Mouse (Mus musculus) spleen, postnatal 36 days (tissue): ENCODE results near the gene H2-K1.

Experiments
- DNase-seq, 2 experiments: peaks; one replicate each; pipeline ENCODE4 v3.0.0; 2022; ENCODE audit warnings: low spot score in 2 of 2, mixed read lengths in 1 of 2

H2-K1 gene

DNA sequence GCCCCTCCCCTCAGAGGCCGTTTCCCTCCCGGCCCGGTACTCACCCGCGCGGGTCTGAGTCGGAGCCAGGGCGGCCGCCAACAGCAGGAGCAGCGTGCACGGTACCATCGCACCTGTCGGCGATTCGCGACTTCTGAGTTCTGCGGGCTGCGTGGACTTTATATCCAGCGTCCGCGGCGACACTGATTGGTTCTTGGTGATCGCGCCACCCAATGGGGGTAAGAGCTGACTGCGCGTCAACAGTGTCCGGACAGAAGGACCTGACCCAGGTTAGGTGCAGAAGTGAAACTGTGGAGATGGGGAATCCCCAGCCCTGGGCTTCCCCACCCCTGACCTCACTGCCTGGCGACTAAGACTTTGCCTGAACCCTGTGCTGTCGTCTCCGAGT is at the start of gene H2-K1:
TSS of gene H2-K1 (minus strand) at position 198 of the 388 bp plus-strand sequence.
- peak; percentile 97 to 98 for DNase-seq

DNA sequence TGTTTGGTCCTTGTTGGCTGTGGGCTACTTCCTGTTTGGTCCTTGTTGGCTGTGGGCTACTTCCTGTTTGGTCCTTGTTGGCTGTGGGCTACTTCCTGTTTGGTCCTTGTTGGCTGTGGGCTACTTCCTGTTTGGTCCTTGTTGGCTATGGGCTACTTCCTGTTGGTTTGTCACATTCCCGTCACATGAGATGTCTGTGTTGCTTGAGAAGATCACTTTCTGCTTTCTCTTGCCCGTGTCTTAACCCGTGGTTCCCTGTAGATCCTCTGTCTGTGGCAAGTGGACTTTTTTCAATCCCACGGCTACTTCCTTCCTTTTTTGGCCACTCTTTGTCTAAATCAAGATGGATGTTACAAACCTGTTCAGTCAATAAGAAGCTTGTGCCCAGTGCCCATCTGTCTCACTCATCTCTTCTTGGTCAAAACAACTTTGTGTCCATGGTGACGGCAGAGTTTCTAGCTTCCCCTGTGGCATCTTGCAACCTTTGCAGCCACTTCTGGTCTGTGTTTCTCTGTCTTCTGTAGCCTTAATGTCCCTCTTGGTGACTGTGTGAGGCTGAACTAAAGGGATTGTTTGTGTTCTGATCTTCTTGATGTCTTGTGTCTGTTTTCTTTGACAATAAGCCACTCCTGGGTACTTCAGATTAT is 47.4 kb upstream of the H2-K1 start:
- no peak for DNase-seq

DNA sequence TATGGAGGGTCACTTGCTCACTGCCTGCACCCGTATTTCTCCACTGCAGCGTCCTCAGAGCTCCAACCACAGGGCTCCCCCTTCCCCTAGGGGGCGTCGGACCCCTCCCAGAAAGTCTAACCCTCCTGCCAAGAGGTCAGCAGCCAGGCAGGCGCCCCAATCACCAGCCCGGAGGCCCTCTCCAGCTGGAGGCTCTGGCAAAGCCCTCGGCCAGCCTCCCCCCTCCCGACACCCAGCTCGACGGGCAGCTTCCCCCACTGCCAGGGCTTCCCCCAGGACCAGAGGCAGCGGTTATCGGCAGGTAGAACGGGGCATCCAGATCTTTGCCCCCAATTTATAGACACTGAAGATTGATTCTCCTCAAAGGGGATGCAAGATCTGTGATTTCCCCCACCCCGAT is 45.8 kb upstream of the H2-K1 start:
- DNase-seq, result no peak

DNA sequence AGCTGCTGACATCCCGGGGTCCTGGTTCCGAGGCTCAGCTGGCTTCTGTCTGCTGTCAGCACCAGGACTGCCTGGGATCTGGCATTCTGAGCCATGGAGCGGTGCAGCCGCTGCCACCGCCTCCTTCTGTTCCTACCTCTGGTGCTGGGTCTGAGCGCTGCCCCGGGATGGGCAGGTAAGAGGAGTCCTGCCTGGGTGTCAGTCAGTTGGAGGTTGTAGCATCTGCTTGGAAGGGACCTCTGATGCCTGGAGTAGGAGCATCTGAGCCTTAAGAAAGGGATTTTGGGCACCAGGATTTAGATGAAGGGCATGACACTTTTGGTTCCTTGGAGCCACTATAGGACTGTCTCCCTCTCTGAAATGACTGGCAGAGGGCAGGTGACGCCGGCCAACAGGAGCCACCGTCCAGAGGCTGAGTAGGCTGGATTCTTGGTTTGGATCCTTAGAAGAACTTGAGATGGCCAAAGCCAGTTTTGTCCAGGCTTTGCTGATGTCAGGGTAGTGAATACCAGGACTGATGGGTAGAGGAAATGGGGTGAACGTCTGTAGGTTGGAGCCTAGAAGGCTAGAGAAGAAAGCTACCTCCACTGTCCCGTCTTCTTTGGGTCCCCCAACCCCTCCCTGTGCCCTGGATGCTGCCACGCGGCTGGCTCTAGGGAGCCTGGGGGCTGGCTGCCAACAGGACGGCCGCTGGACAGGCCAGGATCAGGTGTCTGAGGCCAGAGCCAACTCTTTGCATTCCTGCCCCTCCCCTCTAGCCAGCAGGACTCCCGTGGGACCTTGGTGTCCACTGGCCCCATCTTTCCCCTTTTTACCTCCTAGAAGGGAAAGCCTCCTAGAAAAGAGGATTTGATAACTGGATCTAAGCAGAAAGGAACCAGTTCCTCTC is 39.7 kb upstream of the H2-K1 start:
- no peak for DNase-seq

DNA sequence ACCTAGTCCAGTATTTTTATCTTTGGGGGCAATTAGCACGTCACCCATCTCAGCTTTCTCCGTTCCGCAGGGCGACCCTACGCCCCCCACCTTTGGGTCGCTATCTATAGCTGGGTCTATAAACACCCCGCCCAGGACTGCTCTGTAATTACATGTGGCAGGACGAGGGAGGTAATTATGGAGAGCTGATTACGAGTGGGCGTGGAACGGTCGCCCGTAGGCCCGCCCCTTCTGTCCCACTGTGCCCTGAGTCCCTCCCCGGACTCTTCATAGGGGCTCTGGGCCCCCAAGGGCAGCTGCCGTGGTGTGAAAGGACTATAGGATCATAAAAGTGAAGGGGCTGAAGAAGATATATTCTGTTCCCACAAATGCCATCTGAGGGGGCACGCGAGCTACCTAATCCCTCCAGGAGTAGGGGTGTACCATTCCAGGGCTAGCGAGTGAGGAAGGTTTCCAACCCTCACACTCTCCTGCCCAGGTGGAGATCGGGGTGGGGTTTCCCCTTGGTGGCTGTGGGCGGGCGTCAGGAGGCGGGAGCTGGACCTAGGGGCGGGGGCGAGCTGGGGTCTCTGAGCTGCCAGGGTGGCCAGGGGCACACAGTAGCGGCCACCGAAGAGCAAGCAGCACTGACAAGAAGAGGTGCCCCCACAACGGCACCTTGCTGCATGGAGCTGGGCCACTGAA is 38.9 kb upstream of the H2-K1 start, which contains the start of gene Col11a2:
TSS of gene Col11a2 (plus strand) at position 560 of the 684 bp plus-strand sequence.
- DNase-seq, result no peak

DNA sequence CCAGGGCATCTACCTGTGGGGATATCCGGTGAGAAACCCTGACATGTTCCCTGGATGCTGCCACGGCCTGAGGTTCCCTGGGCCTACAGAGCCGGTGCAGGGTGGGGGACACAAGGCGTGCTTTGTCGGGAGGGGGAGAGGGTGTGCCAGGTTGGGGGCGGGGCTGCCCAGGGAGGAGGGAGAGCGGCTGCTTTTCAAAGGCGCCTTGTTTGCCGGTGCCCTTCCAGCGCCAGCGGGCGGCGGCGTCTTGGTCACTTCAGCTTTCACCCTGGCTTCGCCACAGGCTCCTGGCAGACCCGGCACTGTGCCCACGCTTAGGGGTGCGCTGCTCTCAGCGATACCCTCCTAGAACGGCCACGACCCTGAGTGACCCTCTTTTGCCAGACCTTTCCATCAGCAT is 38.3 kb upstream of the H2-K1 start:
- no peak for DNase-seq

DNA sequence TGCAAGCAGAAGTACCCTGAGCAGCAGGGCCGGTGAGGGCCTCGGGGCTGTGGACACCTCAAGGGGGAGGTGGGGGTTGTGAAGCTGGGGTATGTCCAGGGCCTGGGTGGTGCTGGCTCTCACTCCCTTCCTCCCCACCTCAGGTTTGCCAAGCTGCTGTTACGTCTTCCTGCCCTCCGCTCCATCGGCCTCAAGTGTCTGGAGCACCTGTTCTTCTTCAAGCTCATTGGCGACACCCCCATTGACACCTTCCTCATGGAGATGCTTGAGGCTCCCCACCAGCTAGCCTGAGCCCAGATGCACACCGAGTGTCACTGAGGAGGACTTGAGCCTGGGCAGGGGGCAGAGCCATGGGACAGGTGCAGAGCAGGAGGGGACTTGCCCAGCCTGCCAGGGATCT is 37.1 kb upstream of the H2-K1 start:
- DNase-seq, result no peak

DNA sequence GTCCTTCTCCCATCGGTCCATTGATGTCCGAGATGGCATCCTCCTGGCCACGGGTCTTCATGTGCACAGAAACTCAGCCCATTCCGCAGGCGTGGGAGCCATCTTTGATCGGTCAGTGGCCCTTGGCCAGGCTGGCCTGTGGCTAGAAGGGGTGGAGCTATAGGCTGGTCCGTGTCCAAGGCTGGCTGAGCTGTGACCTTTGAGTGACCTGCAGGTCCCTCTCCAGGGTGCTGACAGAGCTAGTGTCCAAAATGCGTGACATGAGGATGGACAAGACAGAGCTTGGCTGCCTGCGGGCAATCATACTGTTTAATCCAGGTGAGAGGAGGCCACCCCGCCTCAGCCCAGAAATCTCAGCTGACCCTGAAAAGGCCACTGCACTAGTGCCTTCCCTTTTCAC is 36.5 kb upstream of the H2-K1 start:
- no peak for DNase-seq

DNA sequence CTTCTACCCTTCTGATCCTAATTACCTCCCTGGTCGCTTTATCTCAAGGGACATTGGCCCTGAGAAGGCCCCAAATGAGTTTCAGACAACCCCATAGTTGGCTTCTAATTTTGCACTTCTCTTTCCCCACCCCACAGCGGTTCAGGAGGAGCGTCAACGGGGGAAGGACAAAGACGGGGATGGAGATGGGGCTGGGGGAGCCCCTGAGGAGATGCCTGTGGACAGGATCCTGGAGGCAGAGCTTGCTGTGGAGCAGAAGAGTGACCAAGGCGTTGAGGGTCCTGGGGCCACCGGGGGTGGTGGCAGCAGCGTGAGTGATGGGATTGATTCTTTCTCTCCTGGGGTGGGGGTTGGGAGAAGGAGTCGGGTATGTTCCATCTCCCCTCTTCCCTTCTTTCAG is 35.4 kb upstream of the H2-K1 start:
- DNase-seq, result no peak

DNA sequence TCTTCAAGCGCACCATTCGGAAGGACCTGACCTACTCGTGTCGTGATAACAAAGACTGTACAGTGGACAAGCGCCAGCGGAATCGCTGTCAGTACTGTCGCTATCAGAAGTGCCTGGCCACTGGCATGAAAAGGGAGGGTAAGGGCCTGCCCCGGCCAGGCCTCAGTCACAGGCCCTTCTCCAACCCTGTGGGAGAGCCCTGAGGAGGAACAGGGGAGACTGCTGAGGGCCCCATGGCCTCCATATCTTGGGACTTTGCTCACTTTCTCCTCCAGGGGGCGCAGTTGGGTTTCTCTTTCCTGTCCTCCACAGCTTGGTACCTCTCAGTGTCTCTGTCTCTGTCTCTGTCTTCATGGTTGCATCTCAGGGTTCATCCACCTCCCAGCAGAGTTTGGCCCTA is 33.9 kb upstream of the H2-K1 start:
- peak; percentile 70 to 76 for DNase-seq

DNA sequence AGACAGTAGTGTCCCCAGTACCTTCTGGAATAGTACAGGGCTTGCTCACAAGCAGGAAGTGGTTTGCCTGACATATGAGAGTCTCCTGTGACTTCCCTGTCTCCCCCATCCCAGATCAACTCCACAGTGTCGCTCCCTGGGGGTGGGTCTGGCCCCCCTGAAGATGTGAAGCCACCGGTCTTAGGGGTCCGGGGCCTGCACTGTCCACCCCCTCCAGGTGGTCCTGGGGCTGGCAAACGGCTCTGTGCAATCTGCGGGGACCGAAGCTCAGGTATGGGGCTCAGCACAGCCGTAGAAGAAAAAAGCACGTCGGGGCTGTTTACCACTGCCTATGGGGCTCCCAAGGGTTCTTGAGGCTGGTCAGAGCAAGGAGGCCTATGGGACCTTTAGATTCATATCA is 33.3 kb upstream of the H2-K1 start:
- no peak for DNase-seq

DNA sequence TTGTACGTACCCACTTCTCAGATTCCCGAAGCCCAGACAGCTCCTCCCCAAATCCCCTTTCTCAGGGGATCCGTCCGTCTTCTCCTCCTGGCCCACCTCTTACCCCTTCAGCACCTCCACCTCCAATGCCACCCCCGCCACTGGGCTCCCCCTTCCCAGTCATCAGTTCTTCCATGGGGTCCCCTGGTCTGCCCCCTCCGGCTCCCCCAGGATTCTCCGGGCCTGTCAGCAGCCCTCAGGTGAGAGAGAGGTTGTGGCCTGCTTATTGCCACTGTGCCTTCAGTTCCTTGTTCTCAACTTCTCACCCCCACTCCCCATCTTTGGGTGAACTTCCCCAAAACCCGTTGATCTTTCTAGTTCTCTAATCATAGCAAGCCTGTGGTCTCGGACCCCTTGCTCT is 32.7 kb upstream of the H2-K1 start:
- DNase-seq, result peak; percentile 52 to 69

DNA sequence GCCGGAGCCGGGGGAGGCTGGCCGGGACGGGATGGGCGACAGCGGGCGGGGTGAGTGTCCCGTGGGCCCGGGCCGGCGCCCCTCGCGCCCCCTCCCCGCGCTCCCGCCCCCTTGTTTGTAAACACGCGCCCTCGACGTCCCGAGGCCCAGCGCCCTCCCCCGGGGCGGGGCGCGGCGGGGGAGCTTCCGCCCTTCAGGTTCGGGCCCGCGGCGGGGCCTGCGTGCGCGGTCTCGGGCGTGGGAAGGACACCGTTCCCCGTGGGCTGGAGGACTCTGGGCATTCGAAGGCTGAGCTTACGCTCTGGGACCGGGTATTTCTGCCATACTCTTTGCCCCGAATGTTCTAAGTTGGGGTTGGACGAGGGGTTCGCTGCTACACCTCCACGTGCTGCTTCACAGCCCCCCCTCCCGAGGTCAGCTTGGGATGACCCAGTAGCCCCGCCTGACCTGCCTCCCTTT is 32.1 kb upstream of the H2-K1 start:
- DNase-seq, result peak; percentile 71 to 81

DNA sequence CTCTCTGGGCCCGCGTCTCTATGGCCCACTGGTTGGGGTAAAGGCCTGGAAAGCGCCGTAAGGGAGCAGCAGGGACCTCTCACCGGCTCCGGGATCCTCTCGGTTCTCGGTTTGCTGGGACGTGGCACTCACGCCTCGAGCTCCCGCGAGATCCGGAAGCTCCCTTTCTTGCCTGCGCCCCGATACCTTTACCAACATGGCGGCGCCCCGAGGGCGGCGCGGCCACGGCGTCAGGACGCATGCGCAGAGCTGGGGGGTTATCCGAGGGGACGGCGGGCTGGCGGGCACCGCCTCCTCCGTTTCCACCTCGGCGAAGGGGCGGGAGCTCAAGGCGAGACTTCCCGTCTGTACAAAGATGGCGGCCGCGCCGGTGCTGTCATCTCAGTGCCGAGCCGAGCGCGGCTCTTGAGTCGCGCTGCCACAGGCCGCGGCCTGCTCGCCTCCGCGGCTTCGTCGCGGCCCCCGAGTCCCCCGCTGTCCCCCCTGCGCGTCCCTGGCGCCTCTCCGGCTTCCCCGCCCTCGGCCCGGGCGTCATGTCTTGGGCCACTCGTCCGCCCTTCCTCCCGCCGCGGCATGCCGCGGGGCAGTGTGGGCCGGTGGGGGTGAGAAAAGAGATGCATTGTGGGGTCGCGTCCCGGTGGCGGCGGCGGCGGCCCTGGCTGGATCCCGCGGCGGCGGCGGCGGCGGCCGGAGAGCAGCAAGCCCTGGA is 31.5 kb upstream of the H2-K1 start, which contains the start of the genes Slc39a7 and Rxrb:
TSS of gene Slc39a7 (minus strand) at position 218 of the 709 bp plus-strand sequence.
TSS of gene Rxrb (plus strand) at position 348 of the 709 bp plus-strand sequence.
- peak; percentile 98 to 99 for DNase-seq

DNA sequence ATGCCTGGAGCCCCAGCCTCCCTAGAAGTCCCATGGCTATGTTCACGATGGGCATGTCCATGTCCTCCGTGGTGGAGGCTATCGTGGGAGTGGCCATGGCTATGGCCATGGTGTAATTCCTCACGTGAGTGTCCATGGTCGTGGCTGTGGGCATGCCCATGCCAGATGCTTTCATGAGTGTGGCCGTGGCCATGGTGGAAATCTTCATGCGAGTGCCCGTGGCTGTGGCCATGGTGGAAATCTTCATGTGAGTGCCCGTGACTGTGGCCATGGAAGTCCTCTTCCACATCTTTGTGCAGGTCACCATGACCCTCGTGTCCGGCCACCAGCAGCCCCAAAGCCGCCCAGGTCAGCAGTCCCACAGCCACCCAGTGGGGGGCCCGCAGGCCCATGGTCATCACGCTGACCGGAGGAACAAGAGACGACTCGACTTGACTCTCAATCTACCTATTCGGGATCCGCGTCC is 30.7 kb upstream of the H2-K1 start:
- peak in 1 of 2 experiments; percentile 45 for DNase-seq

DNA sequence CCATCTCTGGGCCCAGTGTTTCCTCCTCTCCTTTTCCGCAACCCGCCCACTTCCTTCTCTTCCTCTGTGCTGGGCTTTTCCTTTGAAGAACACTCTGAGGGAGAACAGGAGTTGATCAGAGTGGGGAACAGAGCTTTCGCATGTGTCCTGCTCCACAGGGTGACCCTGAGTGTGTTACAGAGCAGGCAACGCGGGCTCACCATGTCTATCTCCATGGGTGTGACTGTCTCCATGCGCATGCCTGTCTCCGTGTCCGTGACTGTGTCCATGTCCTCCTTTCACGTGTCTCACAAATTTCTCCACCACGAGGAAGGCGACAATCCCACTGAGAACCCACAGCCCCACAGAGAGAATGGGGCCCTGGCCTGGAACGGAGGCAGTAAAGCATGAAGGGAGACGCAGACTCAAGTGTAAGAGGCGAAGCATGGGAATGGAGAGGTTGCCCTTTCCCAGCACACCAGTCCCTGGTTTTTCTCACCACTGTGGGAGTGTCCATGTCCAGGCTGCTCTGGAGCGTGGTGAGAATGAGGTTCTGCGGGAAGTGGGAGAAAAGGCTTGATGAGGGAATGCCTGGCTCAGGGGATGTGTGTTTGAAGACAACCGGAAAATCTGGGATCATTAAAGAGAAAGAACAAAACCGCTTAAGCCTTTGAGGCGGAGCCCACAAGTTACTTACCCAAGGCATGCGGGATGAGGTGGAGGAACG is 29.9 kb upstream of the H2-K1 start:
- DNase-seq, result no peak

DNA sequence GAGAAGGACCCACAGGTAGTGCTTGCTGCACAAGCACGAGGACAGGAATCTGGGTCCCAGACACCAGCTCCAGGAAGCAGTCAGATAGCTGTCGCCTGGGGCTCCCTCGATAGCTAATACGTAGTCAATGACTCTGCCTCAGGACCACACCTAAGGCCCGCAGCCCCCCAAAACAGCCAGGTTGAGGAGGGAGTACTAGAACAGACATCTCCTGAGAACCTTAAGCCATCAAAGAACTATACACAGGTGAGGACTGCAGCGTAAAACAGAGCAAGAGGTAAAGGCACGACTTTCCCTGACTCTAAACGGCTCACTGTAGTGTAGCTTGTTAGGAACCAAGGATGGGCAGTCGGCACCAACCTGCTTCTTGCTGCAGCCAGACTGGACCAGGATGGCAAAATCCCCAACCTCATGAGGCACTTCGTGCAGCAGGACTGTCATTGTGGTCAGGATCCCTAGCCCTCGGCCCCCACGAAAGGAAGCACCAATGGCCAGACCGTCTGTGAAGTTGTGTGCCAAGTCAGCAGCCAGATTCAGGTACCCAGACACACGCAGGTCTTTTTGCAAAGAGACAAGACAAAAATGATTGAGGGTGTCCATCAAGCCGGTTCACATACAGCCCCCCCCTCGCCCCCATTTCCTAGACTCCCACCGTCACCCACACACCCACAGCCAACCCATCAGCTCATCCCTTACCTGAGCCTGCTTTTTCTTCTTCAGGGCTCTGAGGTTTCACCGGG is 29.2 kb upstream of the H2-K1 start:
- no peak for DNase-seq

DNA sequence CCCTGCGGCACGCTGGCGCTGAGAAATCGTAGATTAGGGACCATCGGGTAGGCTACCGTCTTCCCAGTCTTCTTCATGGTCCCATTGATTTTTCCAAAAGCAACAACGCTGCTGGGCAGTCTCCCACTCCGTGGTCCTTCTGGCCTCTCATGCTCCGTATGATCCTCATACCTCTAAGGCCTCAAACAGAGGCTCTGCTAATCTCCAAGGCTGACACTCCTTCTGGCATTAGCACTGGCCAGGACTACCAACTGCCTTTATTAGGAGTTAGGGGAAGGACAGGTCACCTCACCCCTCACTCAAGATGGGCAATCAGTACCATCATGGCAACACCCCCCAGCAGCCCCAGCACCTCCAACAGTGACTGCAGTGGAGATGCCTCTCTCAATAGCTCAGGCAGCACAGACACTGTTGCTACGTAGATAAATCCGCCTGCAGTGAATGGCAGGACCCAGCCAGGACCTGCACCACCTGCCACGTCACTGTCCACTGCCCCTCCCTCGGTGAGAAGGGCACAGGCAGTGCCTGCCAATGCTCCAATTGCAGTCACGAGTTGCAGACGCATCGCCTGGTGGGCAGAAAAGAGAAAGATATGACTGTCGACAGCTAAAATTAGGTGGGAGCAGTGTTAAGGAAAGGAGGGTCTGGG is 28.5 kb upstream of the H2-K1 start:
- no peak for DNase-seq

DNA sequence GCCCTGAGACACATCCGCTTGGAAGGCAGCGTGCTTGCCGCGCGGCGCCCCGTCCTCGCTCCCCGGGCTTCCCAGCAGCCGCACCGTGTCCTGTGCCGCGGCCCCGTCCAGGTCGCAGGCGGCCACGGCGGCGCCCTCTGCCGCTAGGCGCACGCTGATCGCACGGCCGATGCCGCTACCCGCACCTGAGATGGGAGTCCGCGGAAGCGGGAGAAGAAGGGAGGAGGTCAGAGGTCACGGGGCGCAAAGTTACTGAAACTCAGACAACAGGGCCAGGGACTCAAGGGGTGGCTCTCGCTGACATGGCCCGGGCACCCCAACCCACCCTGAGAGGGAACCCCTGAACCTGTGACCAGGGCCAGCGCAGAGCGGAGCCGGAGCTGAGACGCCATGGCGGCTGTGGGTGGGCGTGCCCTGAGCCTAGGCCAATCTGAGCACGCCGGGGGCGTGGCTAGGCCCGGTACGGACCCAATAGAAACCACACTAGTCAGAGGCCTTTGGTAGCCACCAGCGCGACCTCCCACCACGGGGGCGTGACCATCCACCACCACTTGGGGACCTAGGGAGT is 27.6 kb upstream of the H2-K1 start, which contains the start of gene H2-Ke6:
TSS of gene H2-Ke6 (minus strand) at position 405 of the 568 bp plus-strand sequence.
- DNase-seq, result peak; percentile 92 to 94
